Mouse (Mus musculus) midbrain, postnatal 0 days (tissue): ENCODE data around the gene Kndc1. TPM values are rescaled to one million over a fixed set of nuclear protein-coding genes. Genes with fewer than 3 reads are reported as not detected.

Experiments
- ATAC-seq: fragments of 200-750 bp; cut with Nextera tagmentation; 2 replicates; pipeline ENCODE4 v1.8.0; 2017; ENCODE audit warnings: moderate number of reproducible peaks, mild to moderate bottlenecking, moderate TSS enrichment, moderate library complexity; ENCODE audit not compliant: low FRiP score
- DNase-seq: peaks from one replicate; pipeline ENCODE4 v3.0.0-alpha.2; 2015; ENCODE audit warnings: low spot score
- H3K27ac ChIP-seq: fragments of 300-500 bp; sonication (generic); 2 replicates; pipeline ENCODE4 v1.5.1; 2014; ENCODE audit warnings: low read depth, mild to moderate bottlenecking, low read length, mixed read lengths
- H3K27me3 ChIP-seq: fragments of 300-500 bp; sonication (generic); 2 replicates; pipeline ENCODE4 v1.6.1; 2014; ENCODE audit warnings: low read length, control low read depth, mixed read lengths; ENCODE audit not compliant: insufficient read depth
- H3K36me3 ChIP-seq: fragments of 300-500 bp; sonication (generic); 2 replicates; pipeline ENCODE4 v1.6.1; 2014; ENCODE audit warnings: low read length, control low read depth, mixed read lengths; ENCODE audit not compliant: insufficient read depth
- H3K4me1 ChIP-seq: fragments of 300-500 bp; sonication (generic); 2 replicates; pipeline ENCODE4 v1.6.1; 2014; ENCODE audit warnings: mild to moderate bottlenecking, control low read depth, antibody characterized with exemption, low read length, mixed read lengths; ENCODE audit not compliant: insufficient read depth
- H3K4me2 ChIP-seq: fragments of 300-500 bp; sonication (generic); 2 replicates; pipeline ENCODE4 v1.6.1; 2014; ENCODE audit warnings: low read depth, mild to moderate bottlenecking, low read length, mixed read lengths; ENCODE audit not compliant: poor library complexity, severe bottlenecking
- H3K4me3 ChIP-seq: fragments of 300-500 bp; sonication (generic); 2 replicates; pipeline ENCODE4 v1.5.1; 2014; ENCODE audit warnings: low read depth, mild to moderate bottlenecking, low read length, moderate library complexity
- H3K9ac ChIP-seq: fragments of 300-500 bp; sonication (generic); replicated peaks from 2 replicates; pipeline ENCODE4 v1.6.1; 2014; ENCODE audit warnings: mild to moderate bottlenecking, low read length, moderate library complexity, mixed read lengths; ENCODE audit not compliant: poor library complexity, severe bottlenecking
- H3K9me3 ChIP-seq: fragments of 300-500 bp; sonication (generic); 2 replicates; pipeline ENCODE4 v1.6.1; 2016; ENCODE audit warnings: low read length, control low read depth
- CTCF ChIP-seq: IDR thresholded peaks from 2 replicates; pipeline ENCODE4 v1.5.1; 2016; ENCODE audit warnings: antibody characterized with exemption, mild to moderate bottlenecking
- WGBS: fragments of 180-500 bp; shearing (Covaris S2); extraction: QIAGEN DNeasy Blood & Tissue Kit; methylation state at CpG from one replicate; pipeline ENCODE4 v1.1.7; 2014; 5-methylcytosine and 5-hydroxymethylcytosine counted together
- polyA plus RNA-seq: library from polyadenylated mRNA; unstranded; fragments of >200 nt; fragmentation: Nextera tagmentation; extraction: Ambion mirVana; gene quantifications from 2 replicates; pipeline ENCODE4 v1.2.1, GENCODE M21; 2015
- total RNA-seq: library from RNA; depleted of rRNA; stranded (reverse); fragments of >200 nt; gene quantifications from 2 replicates; pipeline ENCODE4 v1.2.3, GENCODE M21; 2014

The Kndc1 gene
- total and polyA plus RNA-seq, 2 experiments from 2014 or later, result 22.4 to 71.5 TPM

DNA sequence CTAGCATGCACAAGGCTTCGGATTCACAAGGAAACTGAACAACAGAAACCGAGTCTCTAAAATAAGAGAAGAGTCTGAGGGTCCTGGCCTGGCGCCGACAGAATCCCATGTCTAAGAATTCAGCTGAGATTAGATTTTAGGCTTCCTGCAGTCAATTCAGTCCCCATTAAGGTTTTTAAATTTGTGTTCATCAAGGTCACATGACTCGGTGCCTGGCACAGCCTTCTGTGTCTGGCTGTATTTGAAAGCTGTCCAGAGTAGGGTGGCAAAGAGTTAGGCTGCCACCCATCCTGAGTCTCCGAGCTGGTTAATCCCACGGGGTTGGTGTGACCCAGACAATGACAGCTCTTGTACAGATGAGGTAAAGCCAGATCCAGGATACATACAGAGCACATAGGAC is 2.3 kb downstream of the Kndc1 start:
- H3K27me3 ChIP-seq, result no peaks in the 10 kb centered on the region; the same call in 1 of the 2 replicates
- TF ChIP-seq CTCF, result no peak
- ATAC-seq (no peak), DNase-seq (no peak)
- no peak overlapping the region for H3K9ac ChIP-seq
- H3K27ac ChIP-seq, result no peak overlapping the region
- no peaks in the 10 kb centered on the region for H3K36me3 ChIP-seq
- H3K9me3 ChIP-seq, result no peaks in the 10 kb centered on the region
- H3K4me2 ChIP-seq, result no peak overlapping the region
- H3K4me3 ChIP-seq, result no peak overlapping the region
- WGBS, result 80% methylated on average over 7 of the region's 7 CpGs
- peaks cover 14% of the 10 kb centered on the region; the same call in 1 of the 2 replicates for H3K4me1 ChIP-seq

DNA sequence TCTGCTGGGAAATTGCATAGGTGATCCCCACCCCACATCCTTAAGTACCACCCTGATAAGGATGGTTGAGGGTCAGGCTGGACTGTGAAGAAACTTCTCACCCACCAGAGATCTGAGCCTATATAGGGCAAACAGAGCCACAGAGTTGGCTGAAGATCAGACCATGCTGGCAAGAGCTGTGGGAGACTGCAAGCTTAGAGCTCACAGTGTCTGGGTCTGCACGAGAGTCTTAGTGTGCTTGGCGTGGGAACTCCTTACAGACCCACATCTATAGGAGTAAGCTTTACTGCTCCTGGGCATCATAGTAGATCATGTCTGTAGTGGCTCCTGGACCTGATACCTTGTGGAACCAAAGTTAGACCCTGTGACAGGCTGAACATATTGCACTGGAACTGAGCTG is 4.1 kb downstream of the Kndc1 start:
- DNase-seq (no peak), ATAC-seq (no peak)
- TF ChIP-seq CTCF, result no peak
- Histone ChIP-seq H3K36me3 (0 out of 2 replicates have a peak, but pooled peaks cover 4% of the 10 kb centered on the region), H3K4me2 (no peak overlapping the region), H3K4me1 (peaks cover 14% of the 10 kb centered on the region; the same call in 1 of the 2 replicates), H3K27ac (no peak overlapping the region), H3K4me3 (no peak overlapping the region), H3K9me3 (no peaks in the 10 kb centered on the region), H3K9ac (no peak overlapping the region), H3K27me3 (no peaks in the 10 kb centered on the region)
- WGBS, result 65% methylated on average over 2 of the region's 2 CpGs

DNA sequence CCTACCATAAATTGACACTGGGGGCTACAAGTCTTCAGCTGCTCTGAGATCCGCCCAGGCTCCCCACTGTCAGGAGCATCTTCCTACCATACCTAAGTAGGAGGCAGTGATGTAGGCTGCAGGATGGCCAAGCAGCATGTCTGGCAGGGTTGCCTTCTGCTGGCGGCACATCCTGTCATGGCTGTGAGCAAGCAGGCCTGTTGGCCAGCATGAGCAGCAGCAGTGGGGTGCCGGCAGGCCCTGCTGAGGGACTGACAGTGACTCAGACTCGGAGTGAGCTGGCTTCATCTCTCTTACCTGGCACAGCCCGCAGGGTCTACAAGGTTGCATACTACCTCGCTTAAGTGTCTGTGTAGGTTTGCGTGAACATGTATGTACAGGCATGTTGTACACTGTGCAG is 5.0 kb downstream of the Kndc1 start:
- 87% methylated on average over 7 of the region's 7 CpGs for WGBS
- Histone ChIP-seq H3K4me1 (peaks cover 10% of the 10 kb centered on the region; the same call in 1 of the 2 replicates), H3K36me3 (0 out of 2 replicates have a peak, but pooled peaks cover 4% of the 10 kb centered on the region), H3K27ac (no peak overlapping the region), H3K4me3 (no peak overlapping the region), H3K9me3 (no peaks in the 10 kb centered on the region), H3K27me3 (no peaks in the 10 kb centered on the region), H3K4me2 (no peak overlapping the region), H3K9ac (no peak overlapping the region)
- no peak for TF ChIP-seq CTCF
- ATAC-seq (no peak), DNase-seq (no peak)

- Histone ChIP-seq H3K36me3 (0 out of 2 replicates have a peak, but pooled peaks cover 4% of the 10 kb centered on the region), H3K4me3 (no peak overlapping the region), H3K9me3 (no peaks in the 10 kb centered on the region), H3K4me1 (peaks cover 8% of the 10 kb centered on the region; the same call in 1 of the 2 replicates), H3K4me2 (no peak overlapping the region), H3K27ac (no peak overlapping the region), H3K27me3 (no peaks in the 10 kb centered on the region), H3K9ac (no peak overlapping the region)
- 96% methylated on average over 7 of the region's 7 CpGs for WGBS
- TF ChIP-seq CTCF, result no peak
- no peak for ATAC-seq
- no peak for DNase-seq
Measured at GRCm38 (mm10) chr7:139900456-139900855, 6.0 kb downstream of the Kndc1 start.

DNA sequence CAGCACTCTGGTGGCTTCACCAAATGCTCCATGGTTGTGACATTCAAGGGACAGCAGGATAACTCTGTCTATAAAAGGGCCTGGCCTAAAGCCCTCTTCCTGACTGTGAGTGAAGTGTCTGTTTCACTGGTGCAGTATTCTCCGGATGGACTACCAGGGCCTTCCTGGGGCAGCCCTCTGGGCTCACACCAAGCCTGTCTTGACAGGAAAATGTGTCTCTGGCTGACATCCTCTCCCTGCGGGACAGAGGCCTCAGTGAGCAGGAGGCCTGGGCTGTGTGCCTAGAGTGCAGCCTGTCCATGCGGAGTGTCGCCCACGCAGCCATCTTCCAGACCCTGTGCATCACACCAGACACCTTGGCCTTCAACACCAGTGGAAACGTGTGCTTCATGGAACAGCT is 6.4 kb downstream of the Kndc1 start:
- Histone ChIP-seq H3K4me3 (no peak overlapping the region), H3K4me1 (peaks cover 4% of the 10 kb centered on the region; the same call in 1 of the 2 replicates), H3K9ac (no peak overlapping the region), H3K27me3 (no peaks in the 10 kb centered on the region), H3K4me2 (no peak overlapping the region), H3K36me3 (0 out of 2 replicates have a peak, but pooled peaks cover 4% of the 10 kb centered on the region), H3K27ac (no peak overlapping the region), H3K9me3 (no peaks in the 10 kb centered on the region)
- ATAC-seq (no peak), DNase-seq (no peak)
- TF ChIP-seq CTCF, result no peak
- WGBS, result 92% methylated on average over 6 of the region's 6 CpGs

GRCm38 (mm10) chr7:139901981-139902380 is 7.5 kb downstream of the Kndc1 start:
- Histone ChIP-seq H3K4me2 (no peak overlapping the region), H3K9me3 (no peaks in the 10 kb centered on the region), H3K36me3 (0 out of 2 replicates have a peak, but pooled peaks cover 4% of the 10 kb centered on the region), H3K27ac (no peak overlapping the region), H3K9ac (no peak overlapping the region), H3K27me3 (no peaks in the 10 kb centered on the region), H3K4me1 (no peaks in the 10 kb centered on the region; the same call in 1 of the 2 replicates), H3K4me3 (no peak overlapping the region)
- DNase-seq (no peak), ATAC-seq (no peak)
- 0% methylated on average over 1 of the region's 1 CpGs for WGBS
- no peak for TF ChIP-seq CTCF
